Mouse (Mus musculus) heart, embryonic 11.5 days (tissue): ENCODE measurements around the gene Kmt5a. TPM values are rescaled to one million over a fixed set of nuclear protein-coding genes. Genes with fewer than 3 reads are reported as not detected.

Experiments
- ATAC-seq: fragments of 200-750 bp; cut with Nextera tagmentation; replicated peaks from 2 replicates; pipeline ENCODE4 v1.8.0; 2017; ENCODE audit warnings: moderate library complexity; ENCODE audit not compliant: insufficient number of reproducible peaks, low FRiP score, low TSS enrichment
- H3K27ac ChIP-seq: fragments of 300-500 bp; sonication (generic); 2 replicates; pipeline ENCODE4 v1.5.1; 2014; ENCODE audit warnings: mild to moderate bottlenecking, low read depth, low read length
- H3K27me3 ChIP-seq: fragments of 300-500 bp; sonication (generic); 2 replicates; pipeline ENCODE4 v1.6.1; 2014; ENCODE audit warnings: mild to moderate bottlenecking, low read length, mixed read lengths; ENCODE audit not compliant: control insufficient read depth, insufficient read depth
- H3K36me3 ChIP-seq: fragments of 300-500 bp; sonication (generic); 2 replicates; pipeline ENCODE4 v1.6.1; 2014; ENCODE audit warnings: mild to moderate bottlenecking, low read length, moderate library complexity, mixed read lengths; ENCODE audit not compliant: control insufficient read depth, insufficient read depth
- H3K4me1 ChIP-seq: fragments of 300-500 bp; sonication (generic); 2 replicates; pipeline ENCODE4 v1.6.1; 2014; ENCODE audit warnings: low read length; ENCODE audit not compliant: control insufficient read depth, insufficient read depth
- H3K4me2 ChIP-seq: fragments of 300-500 bp; sonication (generic); 2 replicates; pipeline ENCODE4 v1.6.1; 2014; ENCODE audit warnings: mild to moderate bottlenecking, moderate library complexity
- H3K4me3 ChIP-seq: fragments of 300-500 bp; sonication (generic); 2 replicates; pipeline ENCODE4 v1.5.1; 2014; ENCODE audit warnings: low read depth, low read length
- H3K9ac ChIP-seq: fragments of 300-500 bp; sonication (generic); 2 replicates; pipeline ENCODE4 v1.6.1; 2014; ENCODE audit warnings: mild to moderate bottlenecking, low read depth, low read length, moderate library complexity
- H3K9me3 ChIP-seq: fragments of 300-500 bp; sonication (generic); replicated peaks from 2 replicates; pipeline ENCODE4 v1.6.1; 2016; ENCODE audit warnings: low read length; ENCODE audit not compliant: control insufficient read depth
- WGBS: fragments of 180-500 bp; shearing (Covaris S2); extraction: QIAGEN DNeasy Blood & Tissue Kit; methylation state at CpG from one replicate; pipeline ENCODE4 v1.1.7; 2014; ENCODE audit not compliant: insufficient replicate concordance; 5-methylcytosine and 5-hydroxymethylcytosine counted together
- polyA plus RNA-seq: library from polyadenylated mRNA; unstranded; fragments of >200 nt; fragmentation: Nextera tagmentation; extraction: Ambion mirVana; gene quantifications from 2 replicates; pipeline ENCODE4 v1.2.1, GENCODE M21; 2014

The Kmt5a gene
- polyA plus RNA-seq = 89.5 and 93.9 TPM in 2 replicates

DNA sequence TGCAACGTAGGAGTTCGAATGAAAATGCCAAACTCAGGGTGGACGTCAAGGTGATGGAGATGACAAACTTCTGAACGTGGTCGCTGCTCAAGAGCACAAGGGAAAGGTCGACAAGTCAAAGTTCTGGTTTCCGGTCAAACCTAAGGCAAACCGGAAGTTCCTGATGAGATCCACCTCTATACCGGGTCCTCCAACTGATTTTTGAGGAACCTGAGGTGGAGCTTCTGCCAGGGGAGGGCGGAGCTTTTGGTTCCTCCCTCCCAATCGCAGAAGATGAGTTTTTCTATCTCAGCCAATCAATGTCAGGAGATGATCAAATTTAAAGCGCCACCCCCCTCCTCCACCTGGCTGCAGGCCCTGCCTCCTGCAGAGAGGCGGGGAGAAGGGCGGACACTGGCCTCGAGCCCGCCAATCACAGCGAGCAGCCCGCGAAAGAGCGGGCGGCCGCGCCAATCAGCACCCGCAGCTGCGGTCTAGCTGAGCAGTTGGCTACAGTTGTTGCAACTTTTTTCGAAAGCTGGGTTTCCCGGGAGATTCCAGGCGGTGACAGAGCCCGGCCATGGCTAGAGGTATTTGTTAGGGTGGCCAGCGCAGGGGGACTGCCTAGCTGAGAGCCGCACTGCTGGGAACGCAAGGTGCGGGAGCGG lies at the start of gene Kmt5a:
TSS of gene Kmt5a (plus strand) at position 484 of the 647 bp plus-strand sequence.
- peak; percentile 96 for ATAC-seq
- WGBS = under 1% methylated on average over 34 of the region's 34 CpGs
- H3K27ac ChIP-seq = peak within 1 kb of the TSS; percentile 93
- no peaks in the 10 kb centered on the region for H3K27me3 ChIP-seq
- H3K9ac ChIP-seq = peak within 1 kb of the TSS; percentile 81
- no peaks in the 10 kb centered on the region for H3K9me3 ChIP-seq
- no peaks in the 10 kb centered on the region for H3K4me1 ChIP-seq
- H3K4me3 ChIP-seq = peak within 1 kb of the TSS; percentile 67
- H3K4me2 ChIP-seq = peak within 1 kb of the TSS; percentile 93
- H3K36me3 ChIP-seq = no peaks in the 10 kb centered on the region

DNA sequence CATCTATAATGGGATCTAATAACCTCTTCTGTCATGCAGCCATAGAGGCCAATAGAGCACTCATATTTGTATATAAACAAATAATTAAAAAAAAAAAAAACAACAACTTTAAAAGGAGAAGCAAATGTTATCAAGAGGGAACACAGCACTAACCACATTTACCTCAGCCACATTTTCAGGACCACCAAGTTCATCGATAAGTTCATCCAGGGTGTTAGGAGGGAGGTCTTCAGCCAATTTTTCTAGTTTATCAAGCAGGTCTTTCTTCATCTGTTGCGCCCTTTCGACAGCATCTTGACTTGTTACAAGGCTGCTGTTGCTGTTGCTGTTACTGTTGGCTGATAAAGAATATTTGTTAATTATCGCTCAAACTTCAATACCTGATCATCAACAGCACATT lies 47.3 kb upstream of the Kmt5a start:
- Histone ChIP-seq H3K4me1 (no peaks in the 10 kb centered on the region), H3K4me2 (no peak overlapping the region), H3K27me3 (no peaks in the 10 kb centered on the region), H3K4me3 (no peak overlapping the region), H3K9me3 (no peaks in the 10 kb centered on the region), H3K9ac (no peak overlapping the region), H3K27ac (no peak overlapping the region), H3K36me3 (peaks cover 15% of the 10 kb centered on the region)
- ATAC-seq = no peak
- 97% methylated on average over 4 of the region's 4 CpGs for WGBS

DNA sequence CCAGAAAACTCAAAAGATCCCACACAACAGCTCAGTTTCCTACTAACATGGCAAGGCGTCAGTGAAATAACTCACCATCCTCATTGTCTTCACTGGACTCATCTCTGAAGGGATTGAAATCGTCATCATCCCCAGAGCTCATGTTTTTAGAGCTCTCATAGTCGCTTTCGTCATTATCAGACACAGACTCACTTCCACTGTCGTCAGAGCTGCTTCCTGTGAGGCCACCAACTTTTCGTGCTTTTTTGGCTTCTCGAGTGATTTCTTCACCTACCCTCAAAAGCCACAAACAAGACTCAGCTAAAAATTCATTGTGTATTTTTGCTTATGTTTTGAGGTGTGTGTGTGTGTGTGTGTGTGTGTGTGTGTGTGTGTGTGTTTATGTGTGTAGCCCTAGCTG lies 46.0 kb upstream of the Kmt5a start:
- H3K9me3 ChIP-seq = no peaks in the 10 kb centered on the region
- H3K27ac ChIP-seq = no peak overlapping the region
- no peaks in the 10 kb centered on the region for H3K27me3 ChIP-seq
- H3K9ac ChIP-seq = no peak overlapping the region
- no peak overlapping the region for H3K4me2 ChIP-seq
- ATAC-seq = no peak
- H3K4me1 ChIP-seq = no peaks in the 10 kb centered on the region
- no peak overlapping the region for H3K4me3 ChIP-seq
- 84% methylated on average over 7 of the region's 7 CpGs for WGBS
- peaks cover 16% of the 10 kb centered on the region for H3K36me3 ChIP-seq

DNA sequence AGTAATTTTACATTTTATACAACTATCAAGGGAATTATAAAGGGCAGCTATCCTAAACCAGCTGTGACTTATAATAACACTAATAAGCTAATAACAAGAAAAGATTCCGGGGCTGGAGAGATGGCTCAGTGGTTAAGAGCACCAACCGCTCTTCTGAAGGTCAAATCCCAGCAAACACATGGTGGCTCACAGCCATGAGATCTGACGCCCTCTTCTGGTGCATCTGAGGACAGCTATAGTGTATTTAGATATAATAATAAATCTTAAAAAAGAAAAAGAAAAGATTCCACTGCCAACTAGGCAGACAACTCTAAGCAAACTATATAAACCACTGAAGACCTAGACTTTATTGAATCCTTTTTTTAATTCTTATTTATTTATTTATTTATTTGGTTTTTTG lies 28.9 kb upstream of the Kmt5a start:
- no peaks in the 10 kb centered on the region for H3K9me3 ChIP-seq
- 78% methylated on average over 3 of the region's 3 CpGs for WGBS
- H3K27me3 ChIP-seq = no peaks in the 10 kb centered on the region
- H3K9ac ChIP-seq = no peak overlapping the region
- H3K4me2 ChIP-seq = no peak overlapping the region
- H3K27ac ChIP-seq = no peak overlapping the region
- no peak for ATAC-seq
- H3K4me3 ChIP-seq = no peak overlapping the region
- H3K4me1 ChIP-seq = no peaks in the 10 kb centered on the region
- peaks cover 36% of the 10 kb centered on the region for H3K36me3 ChIP-seq

DNA sequence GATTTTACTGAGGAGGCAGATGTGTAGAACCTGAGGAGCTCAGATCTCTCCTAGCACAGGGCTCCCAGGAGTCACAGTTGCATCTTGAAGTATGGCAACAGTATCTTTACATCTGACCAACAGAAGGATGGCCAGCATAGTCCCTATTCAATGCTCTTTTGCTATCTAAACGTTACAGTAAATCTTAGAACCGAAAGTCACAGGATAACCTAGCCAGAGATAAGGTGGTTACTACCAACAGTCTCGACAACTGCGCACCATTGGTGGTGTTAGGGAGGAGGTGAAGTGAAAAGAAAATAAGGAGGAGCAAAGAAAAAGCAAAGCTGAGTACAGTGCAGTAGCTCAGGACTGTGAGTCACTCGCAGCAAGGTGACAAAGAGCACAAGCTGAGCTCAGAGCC lies 27.6 kb upstream of the Kmt5a start:
- WGBS = 87% methylated on average over 5 of the region's 5 CpGs
- no peaks in the 10 kb centered on the region for H3K27me3 ChIP-seq
- H3K36me3 ChIP-seq = peaks cover 28% of the 10 kb centered on the region
- H3K4me2 ChIP-seq = no peak overlapping the region
- H3K9me3 ChIP-seq = no peaks in the 10 kb centered on the region
- H3K4me1 ChIP-seq = no peaks in the 10 kb centered on the region
- H3K4me3 ChIP-seq = no peak overlapping the region
- H3K27ac ChIP-seq = no peak overlapping the region
- no peak overlapping the region for H3K9ac ChIP-seq
- no peak for ATAC-seq

DNA sequence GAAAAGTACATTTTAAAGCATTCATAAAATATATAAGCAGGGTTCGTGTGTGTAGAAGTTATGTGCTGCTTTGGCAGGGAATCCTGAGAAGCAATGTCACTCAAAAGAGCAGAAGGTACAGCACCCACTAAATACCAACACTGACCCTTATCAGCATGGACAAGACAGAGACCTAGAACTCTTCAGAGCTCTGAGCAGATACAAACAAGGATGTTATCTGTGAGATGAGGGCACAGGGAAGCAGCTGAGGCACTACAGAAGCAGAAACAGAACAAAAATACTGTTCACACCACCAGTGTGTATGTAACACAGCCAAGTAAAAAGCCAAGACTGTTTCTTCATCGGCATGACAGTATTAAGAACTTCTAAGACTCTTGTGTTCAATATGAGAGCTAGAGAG lies 20.8 kb upstream of the Kmt5a start:
- Histone ChIP-seq H3K4me3 (no peak overlapping the region), H3K4me2 (no peak overlapping the region), H3K27ac (no peak overlapping the region), H3K4me1 (peaks cover 4% of the 10 kb centered on the region; the same call in 1 of the 2 replicates), H3K9ac (no peak overlapping the region), H3K36me3 (no peaks in the 10 kb centered on the region), H3K27me3 (no peaks in the 10 kb centered on the region), H3K9me3 (no peaks in the 10 kb centered on the region)
- 88% methylated on average over 2 of the region's 2 CpGs for WGBS
- ATAC-seq = no peak

DNA sequence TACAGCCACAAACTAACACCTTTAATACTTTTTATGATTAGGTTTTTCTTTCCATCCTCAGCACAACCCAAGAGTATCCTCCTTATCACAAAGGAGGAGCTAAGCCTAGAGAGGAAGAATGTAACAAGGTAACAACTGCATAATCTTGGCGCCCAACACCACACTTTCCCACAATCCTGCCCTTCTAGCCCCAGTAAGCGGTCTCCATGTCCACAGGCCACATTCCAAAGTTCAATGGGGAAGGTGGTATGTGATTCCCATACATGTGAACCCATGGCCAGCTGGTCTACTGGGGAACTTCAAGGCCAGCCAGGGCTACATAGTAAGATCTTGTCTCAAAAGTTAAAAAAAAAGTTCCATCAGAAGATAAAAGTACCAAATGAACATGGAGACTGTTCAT lies 17.9 kb upstream of the Kmt5a start:
- no peaks in the 10 kb centered on the region for H3K36me3 ChIP-seq
- H3K4me1 ChIP-seq = peaks cover 4% of the 10 kb centered on the region; the same call in 1 of the 2 replicates
- ATAC-seq = no peak
- H3K27me3 ChIP-seq = no peaks in the 10 kb centered on the region
- H3K4me3 ChIP-seq = no peak overlapping the region
- H3K9ac ChIP-seq = no peak overlapping the region
- no peak overlapping the region for H3K27ac ChIP-seq
- 86% methylated on average over 2 of the region's 2 CpGs for WGBS
- H3K4me2 ChIP-seq = no peak overlapping the region
- no peaks in the 10 kb centered on the region for H3K9me3 ChIP-seq

DNA sequence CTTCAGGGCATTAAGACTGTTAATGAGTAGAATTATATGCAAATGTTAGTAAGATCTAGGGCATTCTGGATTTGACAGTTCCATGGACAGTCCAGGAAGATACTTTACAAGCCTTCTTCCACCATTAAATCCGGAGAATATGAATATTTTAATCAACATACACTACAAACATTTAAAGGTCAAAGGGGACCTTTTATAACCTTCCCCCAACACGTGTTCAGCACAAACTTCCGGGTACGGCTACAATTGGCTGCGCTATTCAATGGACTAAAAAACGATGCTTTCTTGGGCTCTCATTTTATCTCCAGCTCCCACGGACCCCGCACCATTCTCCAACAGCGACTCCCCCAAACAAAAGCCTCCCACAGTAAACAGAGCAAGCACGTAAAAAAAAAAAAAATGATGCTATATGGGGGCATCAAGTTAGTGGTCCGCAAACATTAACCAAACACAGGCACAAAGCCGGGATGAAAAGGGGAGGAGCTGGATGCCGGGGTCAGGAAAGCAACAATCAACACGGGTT lies 15.5 kb upstream of the Kmt5a start:
- 3% methylated on average over 14 of the region's 14 CpGs for WGBS
- peaks cover 4% of the 10 kb centered on the region; the same call in 1 of the 2 replicates for H3K4me1 ChIP-seq
- no peaks in the 10 kb centered on the region for H3K9me3 ChIP-seq
- H3K27ac ChIP-seq = no peak overlapping the region
- H3K36me3 ChIP-seq = no peaks in the 10 kb centered on the region
- no peak for ATAC-seq
- no peaks in the 10 kb centered on the region for H3K27me3 ChIP-seq
- peak overlapping the region; percentile 70 for H3K4me3 ChIP-seq
- peak overlapping the region; percentile 98 for H3K9ac ChIP-seq
- H3K4me2 ChIP-seq = peak overlapping the region; percentile 85
